Mouse (Mus musculus) megakaryocyte-erythroid progenitor cell, adult 5 weeks (primary cell): ENCODE data around the gene Rab1a. TPM values are rescaled to one million over a fixed set of nuclear protein-coding genes. Genes with fewer than 3 reads are reported as not detected.

Experiments
- polyA plus RNA-seq: library from polyadenylated mRNA; stranded (reverse); fragments of >175 nt; gene quantifications from 2 replicates; pipeline ENCODE4 v1.2.3, GENCODE M21; 2012

The Rab1a gene
- 32.0 and 36.0 TPM in 2 replicates for polyA plus RNA-seq

GRCm38 (mm10) chr11:20200713-20201575 lies at the start of gene Rab1a:
TSS of gene Rab1a (plus strand) at chr11:20201432.

GRCm38 (mm10) chr11:20249296-20250110 lies 48.3 kb downstream of the Rab1a start, which contains the start of gene Cep68:
TSS of gene Cep68 (minus strand) at chr11:20249429.

Other genes starting within 250 kb of the Rab1a start
- gene Actr2, start 88.5 kb upstream of the Rab1a start, polyA plus RNA-seq: 82.8 and 84.5 TPM in 2 replicates
- 20.9 and 21.0 TPM in 2 replicates for gene Cep68, start 48.0 kb downstream of the Rab1a start, polyA plus RNA-seq
- 0.60 and 0.91 TPM in 2 replicates for gene Slc1a4, start 131.3 kb downstream of the Rab1a start, polyA plus RNA-seq